Mouse (Mus musculus) liver, embryonic 14.5 days (tissue): ENCODE data around the gene Abcg5.

Experiments used
- CTCF ChIP-seq: IDR thresholded peaks from 2 replicates; pipeline ENCODE4 v1.5.1; 2016; ENCODE audit warnings: antibody characterized with exemption, low read depth, control low read depth
- EP300 ChIP-seq: IDR thresholded peaks from 2 replicates; pipeline ENCODE4 v1.6.1; 2016; ENCODE audit warnings: antibody characterized with exemption, low read depth

DNA sequence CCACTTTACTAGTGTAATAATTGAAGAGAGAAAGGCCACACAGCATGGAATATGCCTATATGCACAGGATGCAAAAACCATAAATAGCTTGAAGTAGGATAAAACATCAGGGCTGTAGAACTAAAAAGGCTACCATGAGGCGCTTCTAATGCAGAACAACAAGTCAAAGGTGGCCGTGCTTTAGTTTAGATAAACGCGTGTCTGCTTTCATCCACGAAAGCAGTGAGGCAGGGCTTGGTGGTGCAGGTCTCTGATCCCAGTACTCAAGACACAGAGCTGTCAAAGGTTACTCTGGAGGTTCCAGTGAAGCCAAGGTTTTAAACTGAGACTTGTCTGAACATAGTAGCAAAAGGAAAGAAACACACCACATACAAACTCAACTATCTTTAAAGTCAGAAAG is 46.3 kb upstream of the Abcg5 start:
- no peak for TF ChIP-seq CTCF
- 0 out of 2 replicates have a peak, but pooled peaks have one; percentile 16 for TF ChIP-seq EP300
